Mouse (Mus musculus) myocyte (in vitro differentiated cells): ENCODE data around the gene Nfe2.

Experiments used
- CEBPB ChIP-seq: IDR thresholded peaks from 2 replicates; pipeline ENCODE4 v1.6.1; 2011; ENCODE audit warnings: mild to moderate bottlenecking, moderate library complexity; ENCODE audit not compliant: poor library complexity, insufficient read depth, severe bottlenecking
- E2F4 ChIP-seq: IDR thresholded peaks from one replicate; pipeline ENCODE4 v1.6.1; 2011; ENCODE audit warnings: mild to moderate bottlenecking, control low read depth, moderate library complexity; ENCODE audit not compliant: insufficient read depth
- MAX ChIP-seq: IDR thresholded peaks from one replicate; pipeline ENCODE4 v1.6.1; 2011; ENCODE audit warnings: low read depth, mild to moderate bottlenecking, control low read depth
- MYOD1 ChIP-seq, 3 experiments: IDR thresholded peaks; one replicate each; pipeline ENCODE4 v1.6.1; 2011; ENCODE audit warnings: control low read depth in 2 of 3, low read depth in 2 of 3, mild to moderate bottlenecking in 2 of 3, moderate library complexity in 1 of 3; ENCODE audit not compliant: insufficient read length in 2 of 3, control insufficient read depth in 1 of 3
- MYOG ChIP-seq, 3 experiments: IDR thresholded peaks; one replicate each; pipeline ENCODE4 v1.6.1; 2011; ENCODE audit warnings: control low read depth in 2 of 3, low read depth in 2 of 3, mild to moderate bottlenecking in 2 of 3; ENCODE audit not compliant: insufficient read length in 2 of 3, control insufficient read depth in 1 of 3, insufficient read depth in 1 of 3
- POLR2A ChIP-seq: IDR thresholded peaks from one replicate; pipeline ENCODE4 v1.6.1; 2011; ENCODE audit warnings: low read depth, mild to moderate bottlenecking, control low read depth, moderate library complexity; ENCODE audit not compliant: insufficient read length
- POLR2AphosphoS2 ChIP-seq: IDR thresholded peaks from one replicate; pipeline ENCODE4 v1.6.1; 2011; ENCODE audit warnings: low read depth, control low read depth; ENCODE audit not compliant: insufficient read length
- REST ChIP-seq: IDR thresholded peaks from one replicate; pipeline ENCODE4 v1.6.1; 2011; ENCODE audit warnings: mild to moderate bottlenecking, control low read depth, moderate library complexity; ENCODE audit not compliant: insufficient read depth, insufficient read length
- SRF ChIP-seq: IDR thresholded peaks from one replicate; pipeline ENCODE4 v1.6.1; 2011; ENCODE audit warnings: low read depth; ENCODE audit not compliant: control insufficient read depth, insufficient read length
- TCF12 ChIP-seq: IDR thresholded peaks from one replicate; pipeline ENCODE4 v1.6.1; 2011; ENCODE audit warnings: mild to moderate bottlenecking, control low read depth; ENCODE audit not compliant: poor library complexity, insufficient read depth, severe bottlenecking
- TCF3 ChIP-seq: IDR thresholded peaks from one replicate; pipeline ENCODE4 v1.6.1; 2011; ENCODE audit warnings: low read depth, control low read depth; ENCODE audit not compliant: insufficient read length
- USF1 ChIP-seq: IDR thresholded peaks from one replicate; pipeline ENCODE4 v1.6.1; 2011; ENCODE audit warnings: low read depth, mild to moderate bottlenecking, control low read depth, moderate library complexity

- TF ChIP-seq REST, result no peak
- TF ChIP-seq MAX, result no peak
- TF ChIP-seq POLR2AphosphoS2, result no peak
- no peak for TF ChIP-seq POLR2A
- TF ChIP-seq USF1, result no peak
- TF ChIP-seq TCF3, result no peak
- TF ChIP-seq E2F4, result no peak
- TF ChIP-seq CEBPB, result no peak
- no peak for TF ChIP-seq SRF
- peak in 1 of 3 experiments; percentile 45 for TF ChIP-seq MYOD1 (IDR thresholded peaks at IDR 0.05; ENCODE audit: control insufficient read depth in 1 of 3, insufficient read length in 2 of 3, low read depth in 2 of 3)
- peak in 1 of 3 experiments; percentile 41 for TF ChIP-seq MYOG (IDR thresholded peaks at IDR 0.05; ENCODE audit: control insufficient read depth in 1 of 3, insufficient read depth in 1 of 3, insufficient read length in 2 of 3, low read depth in 2 of 3)
- TF ChIP-seq TCF12, result no peak
Measured at GRCm38 (mm10) chr15:103285778-103286417, 27.7 kb upstream of the Nfe2 start.
